Mouse (Mus musculus) urinary bladder, postnatal 14 days (tissue): Measurements from ENCODE around the gene Srsf9.
A peak's percentile ranks its signal among the peaks of the same experiment; 100 is the strongest.
"Not testable (repeated sequence)": the region's sequence is repeated elsewhere in the genome, so short reads cannot be mapped to it uniquely, and the experiment has no call there.

Experiments used
- DNase-seq: peaks from one replicate; pipeline ENCODE4 v3.0.0; 2021; ENCODE audit warnings: low spot score

Srsf9 gene

DNA sequence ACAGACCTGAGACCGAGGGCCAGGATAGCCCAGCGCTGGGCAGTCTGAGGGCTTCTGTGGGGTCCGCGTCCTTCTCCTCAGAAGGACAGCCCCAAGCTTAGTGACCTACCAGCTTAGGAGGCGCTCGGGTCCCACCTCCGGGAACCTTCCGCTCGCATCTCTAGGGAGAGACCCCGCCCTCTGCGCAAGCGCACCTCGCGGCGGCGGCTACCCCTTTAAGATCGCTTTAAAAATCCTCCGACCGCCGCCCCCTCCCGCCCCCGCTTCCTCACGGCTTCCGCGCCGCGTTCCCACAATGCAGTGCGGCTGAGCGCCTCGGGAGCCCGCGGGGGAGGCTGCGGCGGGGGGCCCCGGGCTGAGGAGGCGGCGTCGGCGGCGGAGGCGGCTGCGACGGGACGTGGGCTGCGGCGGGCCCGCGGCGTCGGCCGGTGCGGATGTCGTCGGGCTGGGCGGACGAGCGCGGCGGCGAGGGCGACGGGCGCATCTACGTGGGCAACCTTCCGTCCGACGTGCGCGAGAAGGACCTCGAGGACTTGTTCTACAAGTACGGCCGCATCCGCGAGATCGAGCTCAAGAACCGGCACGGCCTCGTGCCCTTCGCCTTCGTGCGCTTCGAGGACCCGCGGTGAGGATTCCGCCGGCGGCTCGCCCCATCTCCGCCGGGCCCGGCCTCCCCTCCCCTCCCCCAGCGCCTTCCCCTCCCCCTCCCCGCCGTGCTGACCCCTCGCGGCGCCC is at the start of gene Srsf9:
Gene Srsf9, plus strand, starts transcription at position 303 of the 735 bp plus-strand sequence.
- peak; percentile 97 for DNase-seq

DNA sequence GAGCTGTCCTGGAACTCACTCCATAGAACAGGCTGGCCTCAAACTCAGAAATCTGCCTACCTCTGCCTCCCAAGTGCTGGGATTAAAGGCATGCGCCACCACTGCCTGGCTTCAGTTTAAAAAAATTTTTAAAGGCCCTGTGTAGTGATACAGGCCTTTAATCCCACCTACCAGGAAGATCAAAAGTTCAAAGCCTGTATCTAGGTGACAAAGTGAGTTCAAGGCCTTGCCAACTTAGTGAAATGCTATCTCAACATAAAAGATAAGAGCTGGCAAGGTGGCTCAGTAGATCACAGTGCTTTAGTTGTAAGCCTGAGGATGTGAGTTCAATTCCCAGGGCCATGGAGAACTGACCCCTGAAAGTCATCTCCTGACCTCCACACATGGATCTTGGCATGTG is 48.9 kb upstream of the Srsf9 start:
- no peak for DNase-seq

DNA sequence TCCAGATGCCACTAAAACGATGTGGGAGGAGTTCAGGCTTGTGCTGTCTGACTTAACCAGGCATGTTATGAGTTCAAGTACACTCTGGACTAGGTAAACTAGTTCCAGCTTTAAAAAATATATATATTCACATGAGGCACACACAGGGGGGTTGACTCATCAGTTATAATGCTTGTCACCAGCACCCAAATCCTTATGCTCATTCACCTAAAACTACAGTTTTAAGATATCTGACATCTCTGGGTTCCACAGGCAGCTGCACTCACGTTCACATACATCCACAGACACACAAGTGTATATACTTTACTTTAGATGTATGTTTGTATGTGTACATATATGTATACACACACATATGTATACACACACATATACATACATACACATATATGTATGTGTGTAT is 48.2 kb upstream of the Srsf9 start:
- DNase-seq, result no peak

DNA sequence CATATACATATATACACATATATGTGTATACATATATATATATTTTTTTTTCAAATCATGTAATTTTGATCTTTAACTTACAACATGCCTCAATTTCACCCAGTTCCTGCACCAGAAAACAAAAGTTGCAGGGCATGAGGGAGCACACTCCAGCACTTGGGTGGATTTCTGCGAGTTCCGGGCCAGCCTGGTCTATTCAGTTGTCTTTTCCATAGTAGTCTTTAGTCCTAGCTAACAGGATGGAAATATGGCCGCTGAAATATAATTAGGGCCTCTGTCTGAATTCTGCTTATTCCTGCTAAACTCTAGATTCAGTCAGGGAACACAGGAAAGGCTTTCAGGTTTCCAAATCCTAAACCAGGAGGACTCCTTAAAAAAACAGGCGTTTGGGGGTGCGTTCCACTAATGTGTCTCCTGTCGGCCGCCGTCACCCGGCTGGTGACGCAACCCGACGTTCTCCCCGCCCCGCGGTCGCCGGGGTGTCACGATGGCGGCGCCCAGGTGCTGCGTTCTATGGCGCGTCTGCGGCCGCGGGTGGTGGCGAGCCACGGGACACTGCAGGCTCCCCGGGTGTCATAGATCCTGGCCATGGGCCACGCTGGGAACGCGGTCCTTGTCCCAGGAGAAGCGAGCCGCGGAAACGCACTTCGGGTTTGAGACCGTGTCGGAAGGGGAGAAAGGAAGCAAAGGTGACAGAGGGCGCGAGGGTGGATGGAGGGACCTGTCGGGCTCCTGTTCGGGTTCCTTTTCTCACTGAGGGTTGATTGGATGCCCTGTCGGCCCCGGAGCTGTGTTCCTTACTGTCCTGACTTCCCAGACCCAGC is 47.5 kb upstream of the Srsf9 start, which contains the start of gene Coq5:
Gene Coq5, plus strand, starts transcription at position 441 of the 824 bp plus-strand sequence.
- DNase-seq, result peak; percentile 85

DNA sequence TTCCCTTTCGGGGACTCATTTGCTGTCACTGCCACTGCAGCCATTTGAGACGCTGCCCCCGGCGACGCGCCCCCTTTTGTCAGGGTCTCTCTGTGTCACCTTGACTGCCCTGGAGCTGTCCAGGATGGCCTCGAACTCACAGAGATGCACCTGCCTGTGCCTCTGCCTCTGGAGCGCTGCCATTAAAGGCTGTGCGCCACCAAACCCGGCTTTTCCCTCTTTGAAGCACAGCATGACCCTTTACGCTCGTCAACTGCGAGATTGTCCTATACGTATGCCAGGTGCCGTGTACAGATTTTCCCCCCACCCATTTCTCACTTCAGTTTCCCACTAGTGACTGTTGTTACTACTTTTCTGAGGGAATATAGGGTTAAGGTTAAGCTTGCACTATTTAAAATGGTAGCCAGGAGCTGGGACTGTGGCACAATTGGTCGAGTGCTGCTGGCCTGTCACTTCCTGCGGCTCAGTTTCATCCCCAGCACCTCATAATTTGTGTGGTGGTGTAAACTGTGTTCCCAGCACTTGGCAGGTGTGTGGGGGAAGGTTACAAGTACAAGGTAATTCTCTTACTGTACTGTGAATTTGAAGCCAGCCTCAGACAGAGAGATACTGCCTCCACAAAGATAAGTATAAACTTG is 46.8 kb upstream of the Srsf9 start:
- no peak for DNase-seq

DNA sequence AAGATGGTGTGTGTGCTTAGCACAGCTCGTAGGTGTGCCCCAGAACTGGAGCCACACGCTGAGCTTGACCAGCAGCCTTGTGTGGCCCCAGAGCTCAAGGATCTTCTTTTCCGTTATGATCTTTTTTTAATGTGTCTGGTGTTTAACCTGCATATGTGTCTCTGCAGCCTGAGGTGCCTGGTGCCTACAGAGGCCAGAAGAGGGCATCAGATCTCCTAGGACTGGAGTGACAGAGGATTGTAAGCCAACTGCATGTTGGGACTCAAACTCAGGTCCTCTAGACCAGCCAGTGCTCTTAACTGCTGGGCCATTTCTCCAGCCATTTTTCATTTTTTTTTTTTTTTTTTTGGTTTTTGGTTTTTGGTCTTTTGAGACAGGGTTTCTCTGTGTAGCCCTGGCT is 42.2 kb upstream of the Srsf9 start:
- DNase-seq, result no peak

DNA sequence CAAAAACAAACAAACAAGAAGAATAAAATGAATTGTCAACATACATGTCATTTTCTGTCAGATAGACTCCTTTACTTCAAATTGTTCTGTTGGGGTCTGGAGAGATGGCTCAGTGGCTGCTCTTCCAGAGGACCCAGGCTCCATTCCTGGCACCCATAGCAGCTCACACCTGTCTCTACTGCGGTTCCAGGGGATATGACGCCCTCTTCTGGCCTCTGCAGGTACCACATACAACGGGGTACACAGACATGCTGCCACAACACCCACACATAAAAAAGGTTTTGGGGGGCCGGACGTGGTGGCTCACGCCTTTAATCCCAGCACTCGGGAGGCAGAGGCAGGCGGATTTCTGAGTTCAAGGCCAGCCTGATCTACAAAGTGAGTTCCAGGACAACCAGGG is 32.8 kb upstream of the Srsf9 start:
- no peak for DNase-seq

DNA sequence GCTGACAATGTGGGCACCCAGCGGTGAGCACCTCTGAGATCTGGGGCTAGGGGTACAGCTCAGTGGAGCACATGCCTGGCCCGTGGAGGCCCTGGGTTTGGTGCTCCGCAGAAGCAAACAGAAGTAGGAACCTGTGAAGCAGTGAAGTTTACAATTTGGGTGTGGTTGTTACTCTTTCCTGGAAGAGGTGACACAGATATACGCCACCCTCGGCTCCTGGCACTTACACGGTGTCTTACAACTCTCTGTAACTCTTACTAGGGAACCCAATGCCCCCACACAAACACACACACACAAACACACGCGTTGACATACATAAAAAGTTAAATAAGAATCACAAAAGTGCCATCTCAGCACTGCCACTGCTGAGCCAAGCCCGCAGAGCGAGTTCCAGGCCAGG is 30.6 kb upstream of the Srsf9 start:
- DNase-seq, result no peak

DNA sequence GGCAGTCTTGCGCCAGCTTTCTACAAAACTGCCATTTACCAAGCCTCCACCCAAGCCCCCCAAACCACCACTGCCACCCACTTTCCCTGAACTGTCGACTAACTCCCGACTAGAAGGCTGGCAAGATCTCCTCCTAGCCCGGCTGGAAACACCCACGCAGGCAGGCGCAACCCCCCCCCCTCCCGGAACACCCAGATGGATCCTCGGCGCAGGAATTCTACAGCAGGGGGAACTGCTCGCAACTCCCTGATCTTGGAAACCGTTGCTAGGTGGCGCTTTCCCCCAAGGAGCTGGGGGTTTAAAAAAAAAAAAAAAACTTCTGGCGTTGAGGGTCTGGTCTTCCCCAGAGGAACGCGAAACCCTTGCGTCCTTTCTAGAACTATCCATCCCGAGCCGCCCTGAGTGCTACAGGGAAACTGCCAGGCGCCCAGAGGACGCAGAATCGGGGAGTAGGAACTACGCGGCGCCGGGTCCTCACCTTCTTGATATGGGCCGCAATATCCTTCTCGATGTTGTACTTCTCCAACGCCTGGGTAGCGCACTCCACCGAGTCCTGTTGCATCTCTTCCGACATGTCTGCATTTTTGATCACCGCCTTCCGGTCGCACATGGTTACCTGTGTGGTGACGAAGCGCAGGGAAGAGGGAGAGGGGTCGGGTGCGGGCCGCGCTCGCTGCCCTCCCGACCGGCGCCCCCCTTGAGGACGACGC is 26.8 kb upstream of the Srsf9 start:
- DNase-seq, result peak; percentile 57

DNA sequence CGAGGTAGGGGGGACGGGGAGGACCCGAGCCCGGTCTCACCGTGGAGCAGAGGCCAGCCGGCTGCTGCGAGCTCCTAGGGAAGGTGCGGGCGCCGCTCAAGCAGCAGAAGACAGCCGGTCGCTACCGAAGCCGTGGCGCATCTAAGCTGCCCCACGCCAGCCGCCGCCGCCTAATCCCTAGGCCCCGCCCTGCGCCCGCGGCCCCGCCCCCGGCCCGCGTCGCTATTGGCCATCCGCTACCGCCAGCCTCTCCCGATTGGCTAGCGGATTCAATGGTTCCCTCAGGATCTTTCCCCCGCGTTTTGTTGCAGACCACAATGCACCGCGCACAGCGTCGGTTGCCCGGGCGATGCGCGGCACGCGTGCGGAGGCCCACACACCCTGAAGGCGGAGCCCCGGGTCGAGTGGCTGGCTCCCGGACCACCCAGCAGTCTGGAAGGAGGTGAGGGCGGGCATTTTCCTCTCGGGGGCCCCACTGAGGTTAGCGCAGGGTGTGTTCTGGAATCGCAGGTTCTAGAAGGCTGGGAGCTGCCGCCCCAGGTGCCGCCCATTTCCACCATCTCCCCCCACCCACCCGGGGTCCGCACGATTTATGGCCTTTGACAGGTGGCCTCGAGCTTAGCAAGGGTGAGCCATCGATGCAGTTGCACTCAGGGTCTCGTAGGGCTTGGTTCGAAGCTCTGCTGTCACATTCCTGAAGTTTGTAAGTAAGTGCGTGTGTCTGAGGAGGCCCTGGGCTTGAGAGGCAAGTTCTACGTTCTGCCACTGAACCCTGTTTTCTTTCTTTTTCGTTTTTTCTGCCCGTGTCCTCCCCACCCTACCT is 26.0 kb upstream of the Srsf9 start, which contains the start of gene Dynll1:
Gene Dynll1, minus strand, starts transcription at position 208 of the 823 bp plus-strand sequence.
- peak; percentile 100 for DNase-seq

DNA sequence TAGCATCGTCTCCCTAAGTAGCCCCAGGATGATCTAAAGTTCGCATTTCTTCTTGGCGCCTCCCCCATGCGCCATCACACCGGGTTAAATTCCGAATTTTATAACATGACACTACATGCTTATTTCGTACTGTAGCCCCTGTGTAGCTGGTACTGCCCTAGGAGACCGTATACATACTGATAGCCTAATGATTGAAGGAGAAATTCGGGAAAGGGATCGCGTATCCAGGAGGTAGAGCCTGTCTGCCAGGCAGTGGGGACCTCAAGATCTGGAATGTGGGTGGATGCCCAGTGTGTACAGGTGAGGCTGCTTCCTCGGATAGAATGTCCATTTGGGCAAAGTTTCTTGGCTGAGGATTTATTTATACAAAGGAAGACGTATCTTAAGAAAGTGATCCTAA is 25.4 kb upstream of the Srsf9 start:
- no peak for DNase-seq

DNA sequence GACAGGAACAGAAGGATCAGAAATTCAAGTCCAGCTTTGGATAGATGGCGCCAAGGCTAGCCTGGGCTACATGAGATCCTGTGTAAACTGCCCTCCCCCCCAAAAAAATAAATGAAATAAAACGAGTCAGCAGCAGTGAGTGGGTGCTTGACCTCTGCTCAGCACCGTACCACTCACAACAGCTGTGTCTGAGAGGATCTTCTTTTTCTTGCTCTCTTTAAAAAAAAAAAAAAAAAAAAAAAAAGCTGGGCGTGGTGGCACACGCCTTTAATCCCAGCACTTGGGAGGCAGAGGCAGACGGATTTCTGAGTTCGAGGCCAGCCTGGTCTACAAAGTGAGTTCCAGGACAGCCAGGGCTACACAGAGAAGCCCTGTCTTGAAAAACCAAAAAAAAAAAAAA is 24.8 kb upstream of the Srsf9 start:
- DNase-seq, result not testable (repeated sequence)

DNA sequence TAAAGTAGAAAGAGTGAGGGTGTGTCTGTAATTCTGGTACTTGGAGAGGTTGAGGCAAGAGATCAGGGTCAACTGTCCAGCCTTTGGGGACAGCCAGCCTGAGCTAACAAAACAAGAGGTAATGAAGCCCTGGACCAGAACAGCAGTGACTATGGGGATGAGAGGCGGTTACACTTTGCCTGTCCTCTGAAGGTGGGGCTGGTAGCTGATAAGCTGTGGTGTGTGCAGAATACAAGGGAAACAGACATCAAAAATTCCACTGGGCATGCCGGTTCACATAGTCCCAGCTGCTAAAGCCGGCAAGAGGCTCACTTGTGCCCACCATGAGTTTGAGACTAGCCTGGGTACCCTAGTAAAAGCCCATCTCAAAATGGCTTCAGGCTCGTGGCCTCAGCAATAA is 14.6 kb upstream of the Srsf9 start:
- no peak for DNase-seq

DNA sequence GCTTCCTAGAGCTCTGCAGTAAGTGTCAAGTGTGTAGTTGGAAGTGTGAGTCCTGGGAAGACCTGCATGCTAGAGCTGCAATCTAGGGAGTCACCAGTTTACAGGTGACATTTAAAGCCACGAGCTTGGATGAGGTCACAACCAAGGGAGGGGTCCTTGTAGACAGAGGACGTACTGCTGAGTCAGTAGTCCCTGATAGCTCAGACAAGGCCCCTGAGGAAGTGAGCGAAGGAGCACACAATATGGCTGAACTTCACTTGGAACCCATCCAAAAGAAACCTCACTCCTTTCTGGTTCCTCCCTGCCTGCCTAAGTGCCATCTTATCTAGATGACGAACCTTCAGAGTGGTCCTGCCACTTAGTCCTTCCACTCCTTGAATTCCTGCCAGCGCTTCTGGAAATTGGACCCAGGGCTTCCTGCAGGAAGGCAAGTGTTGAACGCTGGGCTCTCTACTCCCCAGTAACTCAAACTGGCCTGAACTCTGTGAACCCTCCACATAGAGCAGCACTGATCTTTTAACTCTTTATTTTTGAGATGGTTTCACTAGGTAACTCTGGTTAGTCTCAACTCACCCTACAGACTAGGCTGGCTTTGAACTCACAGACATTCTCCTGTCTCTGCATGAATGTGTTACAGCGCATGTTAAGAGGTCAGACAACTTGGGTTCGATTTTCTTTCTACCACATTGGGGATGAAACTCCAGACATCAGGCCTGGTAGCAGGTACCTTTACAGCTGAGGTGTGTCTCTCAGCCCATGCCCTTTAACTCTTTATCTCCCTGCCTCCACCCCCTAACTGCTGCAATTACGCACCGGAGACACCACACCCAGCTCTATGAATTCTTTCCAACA is 13.9 kb upstream of the Srsf9 start:
- DNase-seq, result no peak

DNA sequence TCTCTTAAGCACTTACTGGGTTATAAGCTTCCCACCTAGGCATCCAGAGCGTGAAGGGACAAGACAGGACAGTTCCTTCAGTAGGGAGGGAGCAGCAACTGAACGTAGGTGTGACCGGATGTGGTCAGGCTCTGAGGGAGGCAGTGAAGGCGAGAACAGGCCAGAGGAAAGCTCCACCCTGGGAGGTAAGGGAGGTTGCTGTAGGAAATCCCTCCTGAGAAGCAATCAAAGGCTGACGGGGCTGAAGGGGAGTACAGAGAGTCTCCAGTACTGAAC is 13.4 kb upstream of the Srsf9 start:
- no peak for DNase-seq

DNA sequence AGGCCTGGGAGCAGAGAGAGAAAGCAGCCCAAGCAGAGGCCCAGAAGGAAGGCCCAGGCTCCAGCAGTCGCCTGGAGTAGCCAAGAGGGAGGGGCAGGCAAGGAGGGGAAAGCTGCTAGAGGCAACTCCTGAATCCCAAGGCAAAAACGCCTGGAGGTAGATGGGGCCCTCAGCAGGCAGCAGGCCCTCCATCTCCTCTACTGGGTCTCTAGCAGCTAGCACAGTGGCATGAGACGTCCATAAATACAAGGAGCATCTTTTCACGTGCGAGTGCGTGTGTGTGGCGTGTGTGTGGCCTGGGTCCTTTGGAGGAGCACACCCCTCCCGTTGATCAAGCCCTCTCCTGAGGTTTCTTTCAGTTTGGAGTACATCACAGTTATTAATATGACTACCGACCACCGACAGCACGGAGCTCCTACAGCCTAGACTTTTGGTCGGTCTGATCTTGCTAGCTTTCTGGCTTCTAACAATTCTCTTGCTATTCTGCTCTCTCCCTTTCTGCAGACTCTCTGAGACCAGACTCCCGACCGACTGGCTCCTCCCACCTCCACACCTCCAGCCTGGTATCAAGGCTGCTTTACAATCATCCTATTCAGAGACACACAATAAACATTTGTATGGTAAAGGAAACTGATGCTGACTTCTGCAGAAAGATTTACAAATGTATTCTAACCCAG is 9.9 kb upstream of the Srsf9 start:
- DNase-seq, result no peak

DNA sequence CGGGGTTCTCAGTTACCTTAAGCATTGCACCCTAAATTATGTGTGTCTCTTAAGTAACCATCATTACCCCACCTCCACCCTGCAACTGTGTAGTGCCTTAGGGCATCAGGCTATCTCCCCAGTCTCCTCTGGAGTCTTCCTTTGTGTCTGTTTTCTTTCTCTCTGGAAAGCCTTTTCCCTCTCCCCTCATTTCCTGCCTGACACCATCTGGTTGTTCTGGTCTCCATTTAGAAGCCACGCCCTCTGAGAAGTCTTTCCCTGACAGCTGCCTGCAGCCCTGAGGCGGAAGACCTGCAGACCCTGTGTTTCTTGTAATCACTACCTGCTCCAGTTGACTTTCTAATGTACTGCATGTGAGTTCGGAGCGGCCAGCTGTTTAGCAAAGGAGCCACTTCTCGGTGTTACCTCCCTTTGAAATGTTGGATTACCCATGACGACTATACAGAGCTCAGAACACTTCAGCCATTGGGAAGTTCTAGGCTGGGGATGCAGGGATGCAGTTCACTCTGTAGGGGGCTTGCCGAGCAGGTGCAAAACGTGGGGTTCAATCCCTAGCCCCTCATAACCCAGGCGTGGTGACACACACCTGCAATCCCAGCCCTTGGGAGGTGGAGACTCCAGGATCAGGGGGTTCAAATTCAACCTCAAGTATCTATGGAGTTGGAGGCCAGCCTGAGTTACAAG is 9.2 kb upstream of the Srsf9 start:
- DNase-seq, result no peak

DNA sequence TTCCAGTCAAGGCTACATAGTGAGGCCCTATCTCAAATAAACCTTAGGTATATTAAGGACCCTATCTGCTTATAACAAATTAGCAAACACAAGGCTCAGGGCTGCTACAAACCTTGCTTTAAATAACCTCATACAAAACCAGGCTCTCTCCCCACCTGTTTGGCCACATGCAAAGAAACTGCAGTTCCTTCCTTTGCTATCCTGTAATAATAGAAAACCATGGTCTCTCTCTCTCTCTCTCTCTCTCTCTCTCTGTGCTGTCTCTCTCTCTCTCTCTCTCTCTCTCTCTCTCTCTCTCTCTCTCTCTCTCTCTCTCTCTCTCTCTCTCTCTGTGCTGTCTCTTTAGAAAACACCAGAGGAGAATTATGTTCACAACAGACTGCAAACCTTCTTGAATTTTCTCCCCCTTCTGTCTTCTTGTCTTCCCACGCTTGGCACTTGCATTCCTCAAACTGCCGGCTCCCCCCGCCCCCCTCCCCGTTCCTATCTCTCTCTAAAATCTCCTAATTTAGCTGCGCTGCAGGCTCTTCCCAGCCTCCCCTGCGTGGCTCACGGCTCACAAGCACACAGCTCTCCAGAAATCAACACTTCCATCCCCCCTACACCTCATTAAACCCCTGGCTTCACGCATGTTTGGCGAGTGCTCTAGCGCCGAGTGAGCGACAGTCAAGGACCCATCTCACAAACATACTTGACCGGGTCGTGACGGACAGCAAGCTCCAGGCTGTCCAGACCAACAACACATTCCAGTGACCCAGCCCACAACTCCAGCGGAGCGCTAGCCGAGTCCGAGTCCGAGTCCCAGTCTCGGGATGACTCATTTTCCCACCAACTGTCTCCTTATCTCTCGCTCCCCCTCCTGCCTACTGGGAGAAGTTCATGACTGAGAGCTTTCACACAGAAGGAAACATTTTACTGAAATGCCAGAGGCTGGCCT is 7.7 kb upstream of the Srsf9 start:
- DNase-seq, result peak; percentile 80
